Mouse (Mus musculus): ENCODE measurements at regions not wholly inside any gene's neighbourhood (a gene's known extent, or its start where the extent isn't known, plus 50 kb on each side); places are given as distances from the start of the nearest gene placed in this dataset.

GRCm38 (mm10) chr12:27866421-27866820 lies 524.0 kb upstream of the Sox11 start:
- Histone ChIP-seq H3K4me2 (ENCODE audit: low read depth, low read length, severe bottlenecking) (no peak overlapping the region), H3K4me1 (replicated peaks; ENCODE audit: control insufficient read depth, insufficient read depth, low read length) (no peaks in the 10 kb centered on the region), H3K36me3 (ENCODE audit: control insufficient read depth, insufficient read depth, low read length) (no peaks in the 10 kb centered on the region), H3K4me3 (ENCODE audit: low read depth, low read length) (no peak overlapping the region), H3K9me3 (ENCODE audit: control insufficient read depth, low read length) (no peaks in the 10 kb centered on the region), H3K27me3 (ENCODE audit: control insufficient read depth, insufficient read depth, low read length) (no peaks in the 10 kb centered on the region), H3K27ac (ENCODE audit: low read depth, low read length) (no peak overlapping the region), H3K9ac (ENCODE audit: low read length) (no peak overlapping the region)
- WGBS: 76% methylated on average over 1 of the region's 1 CpGs
- DNase-seq (ENCODE audit: low spot score): no peak
- ATAC-seq (replicated peaks; ENCODE audit: low FRiP score): no peak

DNA sequence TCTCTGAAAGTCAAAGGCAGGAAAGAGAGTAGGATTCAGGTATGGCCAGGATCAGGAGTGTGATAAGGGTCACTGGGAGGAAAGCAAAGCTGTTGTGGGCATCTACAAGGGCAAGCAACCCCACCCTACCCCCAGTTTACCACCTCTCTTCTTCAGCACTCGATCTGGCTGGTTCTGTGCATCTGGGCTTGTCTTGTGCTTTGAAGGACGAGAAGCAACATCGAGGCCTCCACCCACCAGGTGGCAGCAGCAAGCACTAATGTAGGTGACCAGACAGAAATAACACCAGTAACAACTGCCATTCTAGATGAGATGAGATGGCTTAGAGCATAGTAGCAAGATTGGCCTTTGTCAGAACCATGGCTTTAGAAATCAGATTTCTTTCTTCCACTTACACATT lies 507.2 kb upstream of the Sox11 start:
- no peak overlapping the region for H3K4me3 ChIP-seq (ENCODE audit: low read depth, low read length)
- H3K27ac ChIP-seq (ENCODE audit: low read depth, low read length): no peak overlapping the region
- H3K4me1 ChIP-seq (replicated peaks; ENCODE audit: control insufficient read depth, insufficient read depth, low read length): no peaks in the 10 kb centered on the region
- WGBS: 97% methylated on average over 3 of the region's 3 CpGs
- DNase-seq (ENCODE audit: low spot score) (no peak), ATAC-seq (replicated peaks; ENCODE audit: low FRiP score) (no peak)
- no peak overlapping the region for H3K4me2 ChIP-seq (ENCODE audit: low read depth, low read length, severe bottlenecking)
- no peaks in the 10 kb centered on the region for H3K36me3 ChIP-seq (ENCODE audit: control insufficient read depth, insufficient read depth, low read length)
- no peak overlapping the region for H3K9ac ChIP-seq (ENCODE audit: low read length)
- H3K9me3 ChIP-seq (ENCODE audit: control insufficient read depth, low read length): no peaks in the 10 kb centered on the region; the same call in 1 of the 2 replicates
- H3K27me3 ChIP-seq (ENCODE audit: control insufficient read depth, insufficient read depth, low read length): no peaks in the 10 kb centered on the region

DNA sequence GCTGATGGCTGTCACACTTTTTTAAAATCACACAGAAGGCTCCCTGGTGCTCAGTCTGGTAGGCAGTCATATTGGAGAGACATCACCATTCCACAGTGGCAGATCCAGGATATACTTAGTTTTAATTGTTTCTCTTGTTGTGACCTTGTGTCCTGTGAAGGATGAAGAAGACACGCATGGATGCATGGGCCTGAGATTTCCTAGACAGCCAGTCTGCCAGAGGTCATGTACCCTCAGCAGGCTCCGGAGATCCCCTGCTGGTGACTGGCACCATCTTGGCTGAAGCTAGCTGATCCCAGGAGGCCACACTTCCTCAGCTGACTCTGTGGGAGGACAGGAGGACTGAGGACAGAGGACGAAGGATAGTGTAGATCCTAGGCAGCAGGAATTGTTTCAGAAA lies 506.7 kb upstream of the Sox11 start:
- H3K9ac ChIP-seq (ENCODE audit: low read length): no peak overlapping the region
- ATAC-seq (replicated peaks; ENCODE audit: low FRiP score): no peak
- no peak overlapping the region for H3K27ac ChIP-seq (ENCODE audit: low read depth, low read length)

GRCm38 (mm10) chr12:27848141-27848540 lies 505.8 kb upstream of the Sox11 start:
- H3K4me3 ChIP-seq (ENCODE audit: low read depth, low read length): no peak overlapping the region
- H3K4me1 ChIP-seq (replicated peaks; ENCODE audit: control insufficient read depth, insufficient read depth, low read length): no peaks in the 10 kb centered on the region
- WGBS: 70% methylated on average over 5 of the region's 5 CpGs
- DNase-seq (ENCODE audit: low spot score): no peak
- H3K36me3 ChIP-seq (ENCODE audit: control insufficient read depth, insufficient read depth, low read length): no peaks in the 10 kb centered on the region
- no peaks in the 10 kb centered on the region for H3K27me3 ChIP-seq (ENCODE audit: control insufficient read depth, insufficient read depth, low read length)
- ATAC-seq (replicated peaks; ENCODE audit: low FRiP score): no peak
- H3K4me2 ChIP-seq (ENCODE audit: low read depth, low read length, severe bottlenecking): no peak overlapping the region
- H3K27ac ChIP-seq (ENCODE audit: low read depth, low read length): no peak overlapping the region
- no peak overlapping the region for H3K9ac ChIP-seq (ENCODE audit: low read length)
- H3K9me3 ChIP-seq (ENCODE audit: control insufficient read depth, low read length): no peaks in the 10 kb centered on the region; the same call in 1 of the 2 replicates

More for the DNA sequence above, 506.7 kb upstream of the Sox11 start:
- Histone ChIP-seq H3K27me3 (ENCODE audit: control insufficient read depth, insufficient read depth, low read length) (no peaks in the 10 kb centered on the region), H3K4me2 (ENCODE audit: low read depth, low read length, severe bottlenecking) (no peak overlapping the region), H3K4me3 (ENCODE audit: low read depth, low read length) (no peak overlapping the region), H3K4me1 (replicated peaks; ENCODE audit: control insufficient read depth, insufficient read depth, low read length) (no peaks in the 10 kb centered on the region), H3K9me3 (ENCODE audit: control insufficient read depth, low read length) (no peaks in the 10 kb centered on the region; the same call in 1 of the 2 replicates), H3K36me3 (ENCODE audit: control insufficient read depth, insufficient read depth, low read length) (no peaks in the 10 kb centered on the region)
- no peak for DNase-seq (ENCODE audit: low spot score)
- WGBS: 88% methylated on average over 3 of the region's 3 CpGs

DNA sequence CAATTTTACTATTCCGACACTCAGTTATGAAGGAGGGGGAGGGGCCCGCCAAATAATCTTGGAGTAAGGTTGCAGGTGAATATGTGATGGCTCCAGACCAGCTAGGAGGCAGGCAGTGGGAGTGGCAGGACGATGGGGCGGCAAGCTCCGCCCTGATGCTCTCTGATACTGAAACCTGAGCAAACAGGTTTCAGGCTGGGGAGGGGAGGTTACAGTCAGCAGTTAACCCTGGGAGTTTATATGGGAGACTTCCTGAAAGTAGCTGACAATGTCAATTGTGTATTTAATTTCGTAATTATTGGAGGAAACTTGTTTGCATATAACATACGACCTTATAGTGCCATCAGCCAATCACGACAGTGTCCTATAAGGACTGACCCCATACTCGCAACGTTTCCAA lies 505.0 kb upstream of the Sox11 start:
- no peaks in the 10 kb centered on the region for H3K36me3 ChIP-seq (ENCODE audit: control insufficient read depth, insufficient read depth, low read length)
- H3K9ac ChIP-seq (ENCODE audit: low read length): no peak overlapping the region
- no peak overlapping the region for H3K4me3 ChIP-seq (ENCODE audit: low read depth, low read length)
- 67% methylated on average over 10 of the region's 10 CpGs for WGBS
- H3K27ac ChIP-seq (ENCODE audit: low read depth, low read length): no peak overlapping the region
- no peaks in the 10 kb centered on the region; the same call in 1 of the 2 replicates for H3K9me3 ChIP-seq (ENCODE audit: control insufficient read depth, low read length)
- H3K4me1 ChIP-seq (replicated peaks; ENCODE audit: control insufficient read depth, insufficient read depth, low read length): no peaks in the 10 kb centered on the region
- no peak overlapping the region for H3K4me2 ChIP-seq (ENCODE audit: low read depth, low read length, severe bottlenecking)
- ATAC-seq (replicated peaks; ENCODE audit: low FRiP score) (no peak), DNase-seq (ENCODE audit: low spot score) (no peak)
- no peaks in the 10 kb centered on the region for H3K27me3 ChIP-seq (ENCODE audit: control insufficient read depth, insufficient read depth, low read length)

DNA sequence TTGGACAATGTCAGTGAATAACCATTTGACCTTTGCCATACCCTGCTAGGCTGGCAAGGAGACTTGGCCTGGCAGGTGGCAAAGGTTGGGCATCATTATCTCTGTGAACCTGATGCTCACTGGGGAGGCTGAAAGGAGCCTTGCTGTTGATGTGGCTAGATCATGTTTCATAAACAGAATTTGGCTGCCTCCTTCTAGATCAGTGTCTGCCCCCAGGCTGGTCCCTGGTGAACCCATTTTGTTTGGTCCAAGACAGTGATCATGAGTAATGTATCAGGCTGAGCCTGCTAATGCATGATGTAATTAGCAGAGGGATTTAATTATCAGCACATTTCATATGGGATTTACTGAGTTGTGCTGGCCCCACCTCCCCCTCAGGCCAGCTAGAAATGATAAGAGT lies 502.6 kb upstream of the Sox11 start:
- Histone ChIP-seq H3K27me3 (ENCODE audit: control insufficient read depth, insufficient read depth, low read length) (no peaks in the 10 kb centered on the region), H3K4me2 (ENCODE audit: low read depth, low read length, severe bottlenecking) (no peak overlapping the region), H3K36me3 (ENCODE audit: control insufficient read depth, insufficient read depth, low read length) (no peaks in the 10 kb centered on the region), H3K4me1 (replicated peaks; ENCODE audit: control insufficient read depth, insufficient read depth, low read length) (no peaks in the 10 kb centered on the region), H3K4me3 (ENCODE audit: low read depth, low read length) (no peak overlapping the region), H3K9ac (ENCODE audit: low read length) (no peak overlapping the region), H3K27ac (ENCODE audit: low read depth, low read length) (no peak overlapping the region), H3K9me3 (ENCODE audit: control insufficient read depth, low read length) (no peaks in the 10 kb centered on the region; the same call in 1 of the 2 replicates)
- no peak for DNase-seq (ENCODE audit: low spot score)
- ATAC-seq (replicated peaks; ENCODE audit: low FRiP score): no peak

DNA sequence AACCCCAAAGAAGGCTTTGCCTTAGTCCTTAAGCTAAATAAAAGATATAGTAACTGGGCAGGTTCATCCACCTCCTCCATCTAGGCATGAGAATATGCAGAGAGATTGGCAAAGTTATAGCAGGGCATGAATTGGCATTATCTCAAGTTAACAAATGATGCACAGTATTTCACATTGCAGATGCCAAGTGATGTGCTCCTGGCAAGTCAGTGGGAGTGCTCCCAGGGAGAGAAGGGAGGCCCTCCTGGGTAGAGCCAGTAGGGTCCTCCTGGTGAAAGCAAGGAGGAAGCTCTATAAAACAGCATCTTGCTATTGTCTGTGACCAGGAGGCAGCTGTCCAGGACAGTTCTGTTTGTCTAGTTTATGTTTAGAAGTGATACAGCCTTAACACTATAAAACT lies 496.6 kb upstream of the Sox11 start:
- Histone ChIP-seq H3K36me3 (ENCODE audit: control insufficient read depth, insufficient read depth, low read length) (no peaks in the 10 kb centered on the region), H3K4me3 (ENCODE audit: low read depth, low read length) (no peak overlapping the region)
- no peak for DNase-seq (ENCODE audit: low spot score)

GRCm38 (mm10) chr12:27838384-27838783 lies 496.0 kb upstream of the Sox11 start:
- Histone ChIP-seq H3K36me3 (ENCODE audit: control insufficient read depth, insufficient read depth, low read length) (no peaks in the 10 kb centered on the region), H3K4me1 (replicated peaks; ENCODE audit: control insufficient read depth, insufficient read depth, low read length) (no peaks in the 10 kb centered on the region), H3K4me2 (ENCODE audit: low read depth, low read length, severe bottlenecking) (no peak overlapping the region), H3K27me3 (ENCODE audit: control insufficient read depth, insufficient read depth, low read length) (no peaks in the 10 kb centered on the region), H3K9me3 (ENCODE audit: control insufficient read depth, low read length) (no peaks in the 10 kb centered on the region), H3K9ac (ENCODE audit: low read length) (no peak overlapping the region), H3K27ac (ENCODE audit: low read depth, low read length) (no peak overlapping the region), H3K4me3 (ENCODE audit: low read depth, low read length) (no peak overlapping the region)
- DNase-seq (ENCODE audit: low spot score): no peak
- WGBS: 86% methylated on average over 6 of the region's 6 CpGs
- ATAC-seq (replicated peaks; ENCODE audit: low FRiP score): no peak

More for the DNA sequence above, 496.6 kb upstream of the Sox11 start:
- Histone ChIP-seq H3K4me2 (ENCODE audit: low read depth, low read length, severe bottlenecking) (no peak overlapping the region), H3K9ac (ENCODE audit: low read length) (no peak overlapping the region), H3K4me1 (replicated peaks; ENCODE audit: control insufficient read depth, insufficient read depth, low read length) (no peaks in the 10 kb centered on the region), H3K27ac (ENCODE audit: low read depth, low read length) (no peak overlapping the region), H3K9me3 (ENCODE audit: control insufficient read depth, low read length) (no peaks in the 10 kb centered on the region), H3K27me3 (ENCODE audit: control insufficient read depth, insufficient read depth, low read length) (no peaks in the 10 kb centered on the region)
- ATAC-seq (replicated peaks; ENCODE audit: low FRiP score): no peak

- 79% methylated on average over 5 of the region's 5 CpGs for WGBS
- H3K27ac ChIP-seq (ENCODE audit: low read depth, low read length): no peak overlapping the region
- H3K4me3 ChIP-seq (ENCODE audit: low read depth, low read length): no peak overlapping the region
- DNase-seq (ENCODE audit: low spot score) (no peak), ATAC-seq (replicated peaks; ENCODE audit: low FRiP score) (no peak)
- no peaks in the 10 kb centered on the region for H3K4me1 ChIP-seq (replicated peaks; ENCODE audit: control insufficient read depth, insufficient read depth, low read length)
- no peak overlapping the region for H3K9ac ChIP-seq (ENCODE audit: low read length)
- no peaks in the 10 kb centered on the region for H3K9me3 ChIP-seq (ENCODE audit: control insufficient read depth, low read length)
- no peaks in the 10 kb centered on the region for H3K36me3 ChIP-seq (ENCODE audit: control insufficient read depth, insufficient read depth, low read length)
- H3K27me3 ChIP-seq (ENCODE audit: control insufficient read depth, insufficient read depth, low read length): no peaks in the 10 kb centered on the region
- H3K4me2 ChIP-seq (ENCODE audit: low read depth, low read length, severe bottlenecking): no peak overlapping the region
Observed at GRCm38 (mm10) chr12:27826208-27826607, 483.8 kb upstream of the Sox11 start.

Data from forebrain, embryonic 11.5 days (tissue).